Mouse (Mus musculus): Measurements from ENCODE around the gene Krtap7-1.

The Krtap7-1 gene

GRCm38 (mm10) chr16:89508223-89508622, at the start of gene Krtap7-1:
Krtap7-1 (minus strand) TSS chr16:89508323.
- DNase-seq = no peak

- DNase-seq = no peak
Observed at GRCm38 (mm10) chr16:89550298-89550697, 42.2 kb upstream of the Krtap7-1 start.

DNA sequence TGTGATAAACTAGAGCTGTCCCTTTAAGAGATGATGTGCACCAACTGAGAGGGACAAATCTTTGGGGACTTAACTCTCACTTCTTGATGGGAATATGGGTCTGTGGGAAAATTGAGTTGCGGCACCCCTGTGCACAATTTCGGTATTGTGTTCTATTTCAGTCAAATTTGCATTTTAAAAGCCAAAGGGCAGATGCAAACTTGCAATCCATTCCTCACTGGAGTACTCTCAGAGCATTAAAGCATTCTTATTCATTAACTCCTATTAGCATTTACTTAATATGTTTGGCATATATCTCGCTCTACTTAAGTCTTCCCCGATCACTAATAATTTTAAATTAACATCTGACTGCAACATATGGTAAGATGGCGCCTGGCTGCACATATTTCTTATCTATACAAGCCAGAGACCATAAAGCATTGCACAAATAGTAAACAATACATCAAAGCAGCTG, 29.9 kb upstream of the Krtap7-1 start:
- no peak for DNase-seq

DNA sequence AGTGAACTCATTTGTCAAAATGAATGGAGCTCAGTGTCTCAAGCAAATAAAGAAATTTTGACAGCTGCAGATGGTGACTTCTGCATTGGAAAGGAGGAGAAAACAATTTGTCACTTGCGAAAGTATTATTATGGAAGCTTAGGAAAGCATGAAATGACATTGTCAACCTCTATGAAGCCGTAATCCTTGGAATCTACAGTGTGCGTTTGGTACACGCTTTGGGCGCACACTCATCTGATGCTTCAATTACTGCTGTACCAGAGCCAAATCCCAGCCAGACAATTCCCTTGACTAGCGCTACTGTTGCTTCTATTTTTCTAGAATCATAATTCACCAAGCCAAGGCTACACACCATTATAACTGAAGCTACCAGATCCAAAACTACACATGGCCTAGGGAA, 29.2 kb upstream of the Krtap7-1 start:
- DNase-seq = no peak

DNA sequence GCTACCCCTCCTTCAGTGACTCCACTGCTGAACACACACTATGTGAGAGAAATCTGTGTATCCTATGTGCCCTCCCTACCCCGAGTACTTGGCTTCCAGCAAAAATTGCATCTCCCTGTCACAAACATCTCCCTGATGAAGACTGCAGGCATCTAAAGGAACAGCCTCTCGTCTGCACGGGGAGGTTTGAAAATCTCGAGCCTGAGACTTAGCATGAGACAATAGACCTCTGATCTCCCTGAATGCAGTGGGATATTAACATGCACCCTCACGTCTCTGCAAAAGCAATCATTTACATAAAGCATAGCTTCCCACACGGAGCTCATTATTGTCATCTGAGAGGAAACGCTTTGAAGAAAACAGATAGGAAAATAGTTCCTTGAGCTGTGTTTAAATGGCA, 22.4 kb upstream of the Krtap7-1 start:
- DNase-seq = peak; percentile 37

DNA sequence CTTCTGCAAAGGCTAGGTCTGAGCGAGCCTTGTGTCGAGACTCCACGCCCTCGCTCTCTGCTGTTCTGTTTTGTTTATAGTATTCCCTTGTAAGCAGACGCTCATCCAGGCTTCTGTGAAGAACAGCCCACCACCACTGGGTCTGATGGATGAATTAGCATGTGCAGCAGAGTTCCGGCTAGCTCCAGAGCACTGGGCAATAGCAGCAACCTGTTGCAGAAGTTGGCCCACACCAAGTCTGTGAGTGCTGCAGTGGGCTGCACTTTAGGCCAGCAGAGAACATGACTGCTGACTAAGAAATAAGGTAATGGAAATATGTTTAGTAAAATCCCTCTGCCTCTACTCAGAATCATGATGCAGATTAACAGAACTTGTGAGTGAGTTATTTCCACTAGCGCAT, 21.7 kb upstream of the Krtap7-1 start:
- DNase-seq = peak; percentile 11

DNA sequence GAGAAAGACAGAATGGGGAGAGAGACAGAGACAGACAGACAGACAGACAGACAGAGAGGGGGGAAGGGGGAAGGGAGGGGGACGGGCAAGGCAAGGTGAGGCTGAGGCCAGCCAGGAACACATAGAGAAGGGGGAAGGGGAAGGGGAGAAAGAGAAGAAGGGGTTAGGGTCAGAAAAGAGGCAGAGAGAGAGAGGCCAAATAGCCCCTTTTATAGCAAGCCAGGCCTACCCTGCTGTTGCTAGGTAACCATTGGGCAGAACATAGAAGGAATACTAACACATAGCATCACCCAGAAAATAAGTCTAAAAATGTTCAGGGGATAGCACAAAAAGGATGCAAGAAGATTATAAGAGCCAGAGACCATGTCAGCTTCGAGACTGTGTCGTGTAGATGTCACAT, 20.3 kb upstream of the Krtap7-1 start:
- DNase-seq = no peak

DNA sequence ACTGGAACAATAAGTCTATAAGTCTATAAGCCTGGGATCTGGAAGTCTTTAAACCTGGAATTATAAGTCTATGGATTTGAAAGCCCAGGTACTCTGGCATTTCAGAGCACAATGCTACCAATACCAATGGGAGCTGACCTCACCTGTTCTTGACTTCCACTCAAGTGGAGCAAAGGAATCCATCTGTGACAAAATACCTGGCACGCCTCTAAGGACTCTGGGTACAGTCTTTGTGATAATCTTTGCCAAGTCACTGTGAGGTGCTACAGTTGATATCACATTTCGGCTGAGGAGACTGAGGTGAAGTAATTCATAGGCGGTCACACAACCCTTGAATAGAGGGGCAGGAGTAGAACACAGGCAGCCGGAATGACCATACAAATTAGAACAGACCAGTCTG, 12.9 kb upstream of the Krtap7-1 start:
- DNase-seq = no peak

DNA sequence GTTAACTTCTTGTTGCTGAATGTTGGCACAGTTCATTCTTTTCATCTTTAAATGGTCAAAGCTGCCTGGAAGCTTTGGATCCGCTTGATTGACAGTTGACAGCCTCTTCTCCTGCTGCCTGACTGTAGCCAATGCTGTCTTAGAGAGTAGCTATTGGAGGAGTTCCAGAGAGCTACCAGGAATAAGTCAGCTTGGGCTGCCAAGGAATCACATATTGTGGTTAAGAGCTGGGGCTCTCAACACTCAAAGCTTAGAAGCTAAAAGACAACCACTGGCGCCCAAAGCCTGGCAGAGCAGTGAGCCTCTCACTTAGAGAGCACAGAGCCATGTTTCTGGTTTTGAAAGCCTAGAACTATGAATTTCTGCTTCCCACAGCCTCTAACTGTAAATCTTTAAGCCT, 12.4 kb upstream of the Krtap7-1 start:
- no peak for DNase-seq

DNA sequence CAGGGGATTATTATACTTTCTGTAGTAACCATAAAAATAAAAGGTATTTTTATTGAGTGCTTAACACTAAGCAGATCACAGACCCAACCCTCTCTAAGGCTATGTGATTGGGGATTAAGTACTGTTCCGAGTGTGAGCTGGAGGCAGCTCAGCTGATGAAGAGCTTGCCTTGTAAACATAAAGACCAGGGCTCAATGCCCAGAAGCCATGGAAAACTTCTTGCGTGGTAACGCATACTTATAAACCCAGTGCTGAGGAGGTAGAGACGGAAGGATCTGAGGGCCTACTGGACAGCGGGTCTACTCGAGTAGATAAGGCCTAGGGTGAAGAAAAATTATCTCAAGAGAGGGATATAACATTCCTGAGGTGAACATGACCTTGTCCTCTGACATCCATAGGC, 12.0 kb upstream of the Krtap7-1 start:
- DNase-seq = no peak

DNA sequence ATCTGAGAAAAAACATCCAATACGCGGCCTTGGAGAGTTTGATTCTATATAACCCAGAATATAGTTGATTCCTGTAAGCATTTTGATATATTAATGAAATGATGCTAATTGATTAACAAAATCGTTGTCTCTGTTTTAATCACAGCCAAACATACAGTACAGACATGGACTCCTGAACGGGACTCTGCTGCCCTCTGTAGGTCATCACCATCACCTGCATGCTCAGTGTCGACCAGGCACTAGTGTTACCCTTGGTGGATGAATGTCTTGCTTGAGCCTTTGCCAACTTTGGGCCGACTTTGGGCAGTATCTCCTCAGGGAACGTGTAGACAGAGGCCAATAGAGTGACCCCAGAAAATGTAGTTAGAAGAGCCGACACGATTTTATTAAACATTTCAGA, 9.5 kb upstream of the Krtap7-1 start:
- DNase-seq = peak; percentile 47

GRCm38 (mm10) chr16:89513431-89513830, 5.3 kb upstream of the Krtap7-1 start:
- no peak for DNase-seq

GRCm38 (mm10) chr16:89503571-89503970, 4.6 kb downstream of the Krtap7-1 start:
- DNase-seq = no peak

DNA sequence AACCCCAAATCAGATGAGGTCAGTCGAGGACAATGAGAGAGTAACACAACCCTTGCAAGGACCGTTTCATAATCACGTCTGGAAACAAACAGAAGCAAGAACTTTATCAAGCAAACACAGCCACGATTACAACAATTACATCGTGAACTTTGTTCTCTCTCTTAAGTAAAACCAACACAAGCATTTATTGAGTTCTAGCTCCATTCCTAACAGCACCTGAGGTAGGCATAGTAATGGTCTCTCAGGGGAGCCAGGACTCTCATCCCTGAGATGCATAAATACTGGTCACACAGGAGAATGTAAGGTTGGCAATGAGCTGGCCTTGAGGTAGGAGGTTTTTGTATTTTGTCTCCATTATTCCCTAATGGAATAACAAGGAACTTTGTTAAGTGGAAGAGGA, 6.3 kb downstream of the Krtap7-1 start:
- DNase-seq = no peak

- no peak for DNase-seq
Observed at GRCm38 (mm10) chr16:89497002-89497401, 11.1 kb downstream of the Krtap7-1 start.

DNA sequence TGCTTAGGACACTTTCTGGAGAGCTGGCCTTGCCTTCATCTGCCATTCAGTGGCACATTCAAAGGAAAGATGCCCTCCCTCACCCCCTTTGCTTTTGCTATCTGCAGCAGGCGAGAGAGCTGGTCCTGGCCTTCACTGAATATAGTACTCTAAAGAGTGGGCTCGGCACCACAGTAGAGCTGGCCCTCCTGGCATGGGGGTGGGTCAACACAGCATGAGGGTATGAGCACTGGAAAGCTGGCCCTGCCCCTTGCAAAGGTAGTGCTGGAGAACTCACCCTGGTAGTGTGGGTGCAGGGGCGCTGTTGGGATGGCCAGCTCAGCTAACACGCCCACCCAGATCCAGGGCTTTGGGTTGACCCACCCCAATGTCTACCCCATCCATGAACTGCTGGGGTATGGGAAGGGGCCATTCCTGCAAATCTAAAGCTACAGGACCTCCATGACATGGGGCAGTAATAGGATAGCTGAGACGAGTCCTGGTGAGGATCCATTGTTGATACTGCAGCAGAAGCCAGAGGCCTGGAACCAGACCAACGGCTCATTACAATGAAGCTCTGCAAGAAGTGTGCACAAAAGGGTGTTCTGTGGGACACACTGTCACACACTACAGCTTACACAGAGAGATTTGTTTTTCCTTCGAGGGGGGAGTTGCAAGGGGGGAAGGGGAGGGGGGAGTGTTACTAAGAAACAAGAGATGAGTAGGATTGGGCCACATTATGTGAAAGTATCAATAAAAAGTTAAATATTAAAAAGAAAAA, 12.5 kb downstream of the Krtap7-1 start:
- no peak for DNase-seq

DNA sequence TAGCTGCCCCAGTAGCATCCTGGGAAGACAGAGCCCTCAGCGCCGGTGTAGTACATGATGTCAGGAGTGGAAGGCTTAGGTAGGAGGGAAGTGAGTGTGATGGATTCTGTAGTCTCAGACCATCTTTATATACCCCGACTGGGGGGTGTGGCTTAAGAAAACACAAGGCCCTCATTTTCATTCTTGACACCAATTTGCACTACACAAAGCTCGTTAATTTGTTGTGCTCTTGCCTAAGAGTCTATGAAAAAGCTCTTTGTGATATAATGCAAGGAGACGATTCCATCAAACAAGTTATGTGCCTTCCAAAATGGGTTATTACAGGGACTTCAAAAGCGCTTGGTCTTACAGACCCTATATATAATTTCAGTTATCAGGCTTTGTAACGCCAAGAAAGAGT, 20.3 kb downstream of the Krtap7-1 start, which contains the start of gene Krtap8-1:
Gene Krtap8-1, minus strand, starts transcription at position 101 of the 400 bp plus-strand sequence.
- DNase-seq = no peak

DNA sequence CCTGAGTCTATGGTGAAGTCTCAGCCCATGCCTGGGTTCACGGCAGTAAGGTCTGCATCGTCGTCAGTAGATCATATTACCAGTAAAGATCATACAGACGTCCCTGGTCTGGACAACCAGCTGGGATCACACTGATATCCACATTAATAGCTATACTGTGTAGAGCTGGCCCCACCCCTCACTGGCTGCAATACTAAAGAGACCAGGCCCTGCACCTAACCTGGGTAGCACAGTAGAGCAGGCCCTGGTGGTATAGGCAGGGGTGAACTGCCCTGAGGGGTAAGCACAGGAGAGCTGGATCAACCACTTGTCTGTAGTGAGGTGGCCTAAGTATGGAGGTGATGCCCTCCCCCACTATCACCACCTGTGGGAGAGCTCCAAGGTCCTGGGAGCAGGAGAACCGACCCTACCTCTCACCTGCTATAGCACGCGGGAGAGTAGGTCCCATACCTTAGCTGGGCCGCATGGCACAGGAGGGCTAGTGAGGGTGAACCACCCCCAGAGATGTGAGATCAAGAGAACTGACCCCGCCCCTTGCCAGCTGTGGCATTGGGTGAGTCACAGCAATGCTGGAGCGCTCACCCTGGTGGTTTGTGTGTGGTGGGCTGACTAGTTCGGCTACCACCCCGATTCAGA, 30.3 kb downstream of the Krtap7-1 start:
- no peak for DNase-seq

DNA sequence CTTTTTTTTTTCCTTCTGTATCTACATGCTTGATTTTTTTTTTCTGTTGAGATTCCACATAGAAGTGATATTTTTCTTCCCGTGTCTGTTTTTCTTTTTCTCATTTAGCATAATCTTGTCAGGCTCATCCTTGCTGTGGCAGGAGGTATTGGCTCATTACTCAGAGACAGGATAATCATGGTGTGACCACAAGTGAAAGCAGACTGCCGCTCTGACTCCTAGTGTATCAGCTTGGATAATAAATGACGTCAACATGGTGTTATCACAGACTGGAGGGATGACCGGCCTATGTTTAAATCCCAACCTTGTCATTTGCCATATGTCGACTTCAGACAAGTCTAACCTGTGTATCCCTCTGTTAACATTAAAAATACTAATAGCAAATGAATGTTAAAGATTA, 46.9 kb downstream of the Krtap7-1 start:
- no peak for DNase-seq

Measured in embryo, embryonic 11 days (tissue).